Mouse (Mus musculus) cerebellum, postnatal 14 days (tissue): ENCODE results near the gene Smco1.

Experiments used
- DNase-seq, 2 experiments: peaks; one replicate each; pipeline ENCODE4 v3.0.0; 2021; ENCODE audit warnings: mixed read lengths in 2 of 2

Smco1 gene

DNA sequence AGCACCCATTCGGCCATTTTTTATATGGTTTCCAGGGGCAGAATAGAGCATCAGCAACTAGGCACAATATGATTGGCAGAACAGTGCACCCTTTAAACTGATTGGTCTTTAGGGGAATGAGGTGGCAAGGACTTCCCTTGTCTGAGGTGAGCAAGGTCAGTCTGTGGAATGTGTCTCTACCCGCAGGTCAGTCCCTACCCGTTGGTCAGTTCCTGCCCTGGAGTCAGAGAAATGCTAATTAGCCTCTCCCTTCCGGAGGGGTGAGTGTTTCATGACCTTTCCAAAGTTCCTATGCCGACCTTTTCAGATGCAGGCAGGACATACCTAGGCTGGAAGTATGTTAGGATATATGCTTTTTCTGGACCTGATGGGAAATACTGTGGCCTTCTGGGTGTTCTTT lies 41.1 kb downstream of the Smco1 start:
- DNase-seq, result no peak

DNA sequence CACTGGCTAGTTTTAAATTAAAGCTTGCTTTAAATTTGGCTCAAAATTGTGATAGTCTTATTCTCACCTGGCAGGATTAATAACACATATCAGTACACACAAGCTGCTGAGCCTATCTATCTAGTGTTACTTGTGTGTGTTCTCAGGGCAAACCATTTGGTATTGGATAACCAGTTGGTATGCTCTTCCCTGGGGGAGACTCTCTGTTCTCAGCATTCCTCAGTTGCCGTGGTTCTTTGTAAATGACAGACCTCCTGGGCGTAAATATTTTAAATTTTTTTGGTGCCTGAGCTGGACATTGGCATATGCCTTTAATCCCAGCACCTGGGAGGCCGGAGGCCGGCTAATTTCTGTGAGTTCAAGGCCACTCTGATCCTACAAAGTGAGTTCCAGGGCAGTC lies 41.6 kb downstream of the Smco1 start:
- no peak for DNase-seq

GRCm38 (mm10) chr16:32316601-32317000 lies 45.3 kb downstream of the Smco1 start:
- DNase-seq, result no peak

DNA sequence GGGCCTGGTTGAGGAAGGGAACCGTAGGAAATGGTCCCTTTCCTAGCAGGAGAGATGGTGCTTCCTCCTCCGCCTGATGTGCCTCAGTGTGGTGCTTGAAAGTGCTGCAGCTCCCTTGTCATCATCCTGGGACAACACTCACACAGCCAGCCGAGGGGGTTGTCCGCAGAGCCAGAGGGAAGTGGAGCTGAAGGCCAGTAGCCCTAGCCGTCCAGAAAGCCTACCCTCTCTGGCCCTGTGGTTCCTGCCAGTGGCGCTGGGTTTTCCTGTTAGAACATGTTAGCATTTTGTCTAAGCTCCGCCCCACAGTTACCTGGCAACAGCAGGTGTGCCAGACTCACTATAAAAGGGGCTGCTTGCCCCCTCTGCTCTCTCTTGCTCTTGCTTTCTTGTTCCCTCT lies 52.7 kb downstream of the Smco1 start:
- no peak for DNase-seq
